Mouse (Mus musculus) E14TG2a.4 (cell line): ENCODE data around the gene Fbxo17.

Source experiments
- CTCF ChIP-seq: conservative IDR thresholded peaks from 2 replicates; pipeline ENCODE4 v1.5.1; 2014; ENCODE audit warnings: low read length
- POU5F1 ChIP-seq: IDR thresholded peaks from 2 replicates; pipeline ENCODE4 v1.6.1; 2014; ENCODE audit warnings: low read length, borderline replicate concordance

GRCm38 (mm10) chr7:28733211-28733610 is 16.6 kb downstream of the Fbxo17 start:
- TF ChIP-seq CTCF (no peak), POU5F1 (no peak)
